Mouse (Mus musculus): ENCODE measurements around the gene Mesp1.
"Not testable (repeated sequence)": the region's sequence is repeated elsewhere in the genome, so short reads cannot be mapped to it uniquely, and the experiment has no call there.

Mesp1 gene

DNA sequence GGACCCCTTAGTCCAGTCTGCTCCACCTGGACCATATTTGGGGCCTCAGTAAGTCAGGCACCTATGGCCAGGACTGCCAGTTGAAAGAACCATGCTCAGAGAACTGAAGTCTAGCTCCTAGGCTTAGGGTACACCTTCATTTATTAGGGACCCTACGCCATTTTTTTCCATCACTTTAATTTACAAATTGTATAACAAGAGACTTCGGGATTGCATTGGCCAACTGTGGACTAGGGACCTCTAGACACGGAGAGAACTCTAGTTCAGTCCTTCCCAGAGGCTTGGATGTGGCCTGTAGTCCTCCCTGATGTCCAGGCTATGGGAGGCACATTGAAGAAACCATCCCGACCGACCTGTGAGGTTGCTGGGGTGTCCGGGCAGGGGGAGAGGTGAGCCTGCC lies at the start of gene Mesp1:
Gene Mesp1, minus strand, starts transcription at position 101 of the 400 bp plus-strand sequence.
- DNase-seq = peak; percentile 89

DNA sequence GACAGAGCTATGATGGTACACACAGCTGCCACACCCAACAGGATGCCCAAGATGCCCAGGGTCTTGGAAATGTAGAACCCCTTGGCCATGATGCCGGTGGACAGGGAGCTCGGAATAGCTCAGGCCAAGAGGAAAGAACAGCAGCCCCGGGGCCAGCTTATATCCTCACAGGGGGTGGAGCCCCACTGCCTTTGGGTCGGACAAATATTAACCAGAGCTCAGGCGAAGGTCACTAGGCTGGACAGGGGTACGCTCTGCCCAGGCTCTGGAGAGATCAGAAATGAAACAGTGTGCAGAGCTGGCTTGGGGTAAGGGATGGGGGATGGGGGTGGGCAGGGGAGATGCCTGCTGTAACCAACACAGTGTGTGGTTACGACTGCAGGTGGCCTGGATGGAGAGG lies 48.6 kb upstream of the Mesp1 start:
- DNase-seq = no peak

DNA sequence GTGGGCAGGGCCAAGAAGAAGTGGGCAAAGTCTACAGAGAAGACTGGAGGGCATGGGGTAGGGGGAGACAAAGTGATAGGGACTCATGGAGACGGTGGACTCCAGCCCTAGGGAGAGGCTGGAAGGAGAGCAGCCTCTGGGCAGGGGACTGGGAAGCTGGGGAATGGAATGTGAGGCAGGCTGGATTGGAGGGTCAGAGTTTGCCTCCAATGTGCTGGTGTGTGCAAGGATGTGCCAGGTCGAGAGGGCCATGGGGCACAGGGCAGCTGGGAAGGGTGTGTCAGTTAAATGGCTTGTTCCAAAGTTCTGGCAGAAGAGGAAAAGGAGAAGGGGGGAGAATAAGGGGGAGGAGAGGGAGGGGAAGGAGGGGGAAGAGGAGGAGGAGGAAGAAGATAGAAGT lies 43.7 kb upstream of the Mesp1 start:
- peak; percentile 69 for DNase-seq

DNA sequence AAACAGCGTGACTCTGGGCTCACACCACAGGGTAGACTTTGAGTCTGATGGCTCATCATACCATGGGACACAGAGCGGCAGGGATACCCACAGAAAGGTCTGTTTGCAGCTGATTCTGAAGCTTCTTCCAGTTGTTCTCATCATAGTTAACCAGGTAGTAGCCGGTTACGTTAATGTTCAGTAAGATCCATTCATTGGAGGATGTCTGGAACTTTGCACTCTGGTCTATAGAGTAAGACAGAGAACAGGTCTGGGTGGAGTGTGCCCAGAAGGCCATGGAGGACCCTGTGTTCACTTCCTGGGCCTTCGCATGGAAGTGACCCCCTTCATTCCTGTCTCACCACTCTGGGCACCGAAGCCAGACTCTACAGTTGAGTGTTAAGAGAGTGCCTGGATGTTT lies 41.6 kb upstream of the Mesp1 start:
- DNase-seq = no peak

DNA sequence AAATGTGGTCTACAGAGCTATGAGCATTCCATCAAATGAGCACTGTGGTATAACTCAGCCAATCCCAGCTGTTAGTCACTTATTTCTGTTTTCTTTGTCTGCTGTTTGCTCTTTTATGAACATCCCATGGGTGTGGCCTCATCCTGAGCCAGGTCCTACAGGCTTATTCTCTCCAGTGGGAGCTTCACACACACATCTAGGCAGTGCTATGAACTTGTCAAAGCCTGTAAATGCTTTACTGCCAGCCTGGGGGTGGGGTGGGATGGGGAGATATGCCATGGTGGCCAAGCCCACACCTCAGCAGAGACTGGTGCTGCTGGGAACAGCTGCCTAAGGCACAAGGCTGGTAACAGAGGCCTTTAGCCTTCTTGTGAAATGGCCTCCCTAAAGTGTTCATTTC lies 39.4 kb upstream of the Mesp1 start:
- peak; percentile 76 for DNase-seq

DNA sequence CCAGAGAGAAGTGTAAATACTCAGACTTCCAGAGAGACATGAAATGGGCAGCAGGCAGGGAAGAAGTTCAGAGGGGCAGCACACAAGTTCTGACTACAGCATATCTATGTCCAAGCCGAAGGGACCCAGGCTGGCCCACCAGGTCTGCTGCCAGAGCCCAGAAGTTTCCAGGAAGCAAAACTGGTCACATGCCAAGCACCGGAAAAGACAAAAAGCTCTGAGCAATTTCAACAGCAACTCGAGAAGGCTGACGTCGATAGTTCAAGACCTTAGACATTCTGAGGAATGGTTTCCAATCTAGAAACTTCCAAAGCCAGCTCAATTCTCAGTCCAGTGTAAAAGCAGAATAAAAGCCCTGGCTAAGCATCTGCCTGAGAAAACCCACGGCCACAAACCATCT lies 38.0 kb upstream of the Mesp1 start:
- peak; percentile 96 for DNase-seq

DNA sequence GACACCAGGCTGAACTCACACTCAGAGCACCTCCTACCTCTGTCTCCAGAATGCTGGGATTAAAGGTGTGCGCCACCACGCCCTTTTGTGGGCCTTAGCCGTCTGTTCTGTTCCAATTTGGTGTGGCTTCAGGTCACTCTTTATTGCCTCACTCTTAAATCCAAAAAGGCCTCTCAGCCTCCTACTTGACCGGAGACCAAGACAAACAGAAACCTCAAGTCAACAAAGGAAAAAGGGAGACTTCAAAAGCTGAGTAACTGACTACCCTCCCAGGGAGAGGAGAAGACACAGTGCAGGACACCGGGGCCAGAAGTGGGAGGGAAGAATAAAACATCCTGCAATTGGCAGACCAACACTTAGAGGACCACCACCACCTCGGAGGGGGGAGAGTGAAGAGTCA lies 37.6 kb upstream of the Mesp1 start:
- DNase-seq = peak; percentile 90

DNA sequence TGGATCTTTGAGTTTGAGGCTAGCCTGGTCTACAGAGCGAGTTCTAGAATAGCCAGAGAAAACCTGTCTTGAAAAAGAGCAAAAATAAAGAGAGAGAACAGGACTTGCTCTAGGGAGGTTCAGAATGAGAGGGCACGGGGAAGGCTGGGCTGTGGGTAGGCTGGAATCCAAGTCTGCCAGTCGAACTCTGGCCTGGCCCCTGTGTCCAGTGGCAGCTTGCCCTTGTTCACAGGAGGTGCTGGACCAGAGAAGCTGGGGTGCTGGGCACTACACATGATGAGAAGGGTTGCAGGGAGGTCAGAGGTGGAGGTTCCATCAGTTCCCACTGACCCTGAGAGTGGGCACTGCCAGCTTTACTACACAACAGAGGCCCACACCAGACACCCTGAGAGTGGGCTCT lies 34.8 kb upstream of the Mesp1 start:
- DNase-seq = no peak

DNA sequence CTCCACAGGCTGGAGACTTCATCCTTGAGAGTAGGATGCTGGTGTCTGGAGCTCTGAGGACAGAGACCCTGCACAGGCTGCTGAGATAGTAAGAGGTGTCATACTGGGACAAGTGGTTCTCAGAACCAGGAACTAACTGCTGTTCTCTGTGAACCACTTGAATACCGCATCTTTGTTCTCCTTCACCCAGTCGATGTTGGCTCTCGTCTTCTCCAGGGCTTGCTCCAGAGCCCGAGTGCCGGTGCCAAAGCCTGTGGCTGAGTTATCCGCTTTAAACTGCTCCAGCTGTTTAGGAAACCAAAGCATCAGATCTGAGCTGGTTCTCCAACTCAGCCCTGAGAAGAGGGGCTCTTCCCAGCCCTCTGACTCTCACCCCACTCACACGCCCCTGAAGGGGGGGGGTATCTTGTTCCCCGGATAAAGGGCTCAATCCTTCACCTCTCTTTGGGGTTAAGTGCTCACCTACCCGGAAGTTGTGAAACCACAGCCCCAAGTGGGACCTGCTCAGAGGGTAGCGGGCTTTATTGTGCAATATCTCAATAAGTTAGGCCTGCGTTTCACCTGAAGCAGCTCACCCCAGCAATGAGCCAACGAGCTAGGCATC lies 28.6 kb upstream of the Mesp1 start:
- no peak for DNase-seq

DNA sequence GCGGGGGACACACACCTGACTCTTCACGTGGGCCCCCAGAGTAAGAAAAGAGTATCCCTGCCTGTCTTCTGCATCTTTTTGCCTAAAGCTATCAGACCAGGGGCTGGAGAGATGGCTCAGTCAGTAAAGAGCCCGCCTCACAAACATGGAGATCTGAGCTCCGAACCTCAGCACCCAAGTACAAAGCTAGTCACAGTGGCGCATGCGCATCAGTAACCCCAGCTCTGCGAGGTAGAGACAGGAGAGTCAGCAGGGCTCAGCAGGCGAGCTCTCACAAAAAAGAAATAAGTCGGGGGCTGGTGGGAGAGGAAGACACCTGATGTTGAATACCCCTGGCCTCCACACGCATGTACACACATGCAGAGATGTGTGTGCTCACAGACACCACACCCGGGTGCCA lies 26.4 kb upstream of the Mesp1 start:
- DNase-seq = no peak

DNA sequence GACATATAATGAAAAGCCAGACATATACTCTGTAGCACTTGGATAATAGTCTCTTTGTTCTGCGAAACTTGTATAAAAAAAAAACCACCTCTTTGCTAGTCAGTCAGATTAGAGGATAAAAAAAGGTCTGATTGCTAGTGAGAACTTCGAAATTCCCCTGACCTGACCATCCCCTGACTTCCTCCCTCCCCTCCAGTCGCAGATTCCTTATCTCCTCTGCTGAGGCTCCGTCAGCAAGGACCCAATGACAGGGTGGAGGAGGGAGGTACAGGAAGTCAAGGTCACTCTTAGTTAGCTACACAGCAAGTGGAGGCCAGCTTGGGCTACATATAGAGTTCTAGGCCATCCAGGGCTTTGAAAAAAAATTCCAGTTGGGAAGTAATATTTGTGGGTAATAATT lies 25.9 kb upstream of the Mesp1 start:
- DNase-seq = no peak

DNA sequence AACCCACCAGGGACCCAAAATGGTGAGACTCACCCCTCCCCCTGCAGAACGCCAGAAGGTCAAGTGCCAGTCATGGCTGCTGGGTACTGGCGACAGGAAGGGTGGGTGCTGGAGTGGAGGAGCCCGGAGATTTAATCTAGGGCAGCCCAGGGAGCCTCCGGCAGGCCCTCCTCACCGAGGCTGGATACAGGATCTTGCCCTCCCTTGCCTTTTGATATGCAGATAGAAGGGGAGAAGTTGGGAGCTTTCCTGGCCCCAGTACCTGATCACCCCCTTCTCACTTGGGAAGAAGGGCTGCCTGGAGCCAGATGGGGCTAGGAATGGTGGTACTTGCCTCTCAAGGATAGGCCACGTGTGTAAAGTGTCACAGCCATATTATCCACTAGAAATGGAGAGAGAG lies 24.7 kb upstream of the Mesp1 start:
- DNase-seq = no peak

DNA sequence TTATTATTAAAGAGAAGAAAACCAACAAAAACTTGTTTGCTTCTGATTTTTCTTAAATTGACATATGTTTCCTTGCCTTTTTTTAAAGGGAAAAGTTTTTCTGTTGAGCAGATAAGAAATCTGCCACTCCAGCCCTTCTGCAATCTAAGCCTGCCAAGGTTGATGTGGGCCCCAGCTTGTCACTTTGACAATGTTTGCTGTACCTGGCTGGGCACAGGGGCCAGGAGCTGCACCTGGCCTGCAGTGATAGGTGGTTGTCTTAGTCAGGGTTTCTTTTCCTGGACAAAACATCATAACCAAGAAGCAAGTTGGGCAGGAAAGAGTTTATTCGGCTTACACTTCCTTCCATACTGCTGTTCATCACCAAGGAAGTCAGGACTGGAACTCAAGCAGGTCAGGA lies 19.8 kb upstream of the Mesp1 start:
- DNase-seq = no peak

DNA sequence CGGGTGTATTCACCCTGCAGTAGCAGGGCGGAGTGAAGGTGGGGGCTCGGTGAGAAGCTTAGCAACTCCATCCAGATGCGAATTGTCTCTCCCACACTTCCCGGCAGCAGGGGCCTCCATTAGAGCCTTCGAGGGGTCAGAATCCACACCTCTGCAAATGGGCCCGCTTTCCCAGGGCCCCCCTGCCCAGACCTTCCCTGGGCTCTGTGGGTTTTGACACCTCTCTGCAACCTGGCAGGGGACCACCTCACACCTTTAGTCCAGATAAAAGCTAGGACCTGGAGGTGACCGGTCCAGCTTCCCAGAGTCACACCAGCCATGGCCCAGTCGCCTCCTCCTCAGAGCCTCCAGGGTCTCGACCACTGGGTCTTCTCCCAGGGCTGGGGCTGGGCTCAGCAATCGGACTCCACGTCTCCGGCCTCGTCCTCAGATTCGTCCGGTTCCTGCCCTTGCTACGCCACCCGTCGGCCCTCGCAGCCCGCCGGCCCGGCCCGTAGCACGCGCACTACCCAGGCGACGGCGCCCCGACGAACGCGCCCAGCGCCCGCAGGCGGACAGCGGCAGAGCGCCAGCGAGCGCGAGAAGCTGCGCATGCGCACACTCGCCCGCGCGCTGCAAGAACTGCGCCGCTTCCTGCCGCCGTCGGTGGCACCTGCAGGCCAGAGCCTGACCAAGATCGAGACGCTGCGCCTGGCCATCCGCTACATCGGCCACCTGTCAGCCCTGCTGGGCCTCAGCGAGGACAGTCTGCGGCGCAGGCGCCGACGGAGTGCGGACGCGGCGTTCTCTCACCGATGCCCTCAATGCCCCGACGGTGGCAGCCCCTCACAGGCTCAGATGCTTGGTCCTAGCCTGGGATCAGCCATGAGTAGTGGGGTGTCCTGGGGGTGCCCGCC lies 17.3 kb upstream of the Mesp1 start, which contains the start of gene Mesp2:
Gene Mesp2, plus strand, starts transcription at position 117 of the 896 bp plus-strand sequence.
- peak; percentile 95 for DNase-seq

DNA sequence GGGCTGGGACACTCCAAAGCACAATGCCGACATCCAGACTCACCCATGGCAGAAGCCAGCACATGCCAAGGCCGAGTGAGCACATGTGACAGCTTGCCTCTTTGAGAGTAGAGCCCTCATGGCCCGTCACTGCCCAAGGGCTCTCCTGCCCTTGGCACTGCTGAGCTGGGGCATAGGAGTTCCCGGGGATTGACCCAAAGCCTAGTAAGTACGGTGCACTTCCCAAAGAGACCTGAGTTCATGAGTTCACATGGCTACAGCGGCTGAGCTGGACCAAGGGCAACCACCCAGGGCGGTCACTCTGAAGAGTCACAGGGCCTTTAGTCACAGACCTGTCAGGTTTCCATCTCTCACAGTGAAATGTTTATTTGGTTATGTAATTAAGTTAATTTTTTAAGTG lies 15.0 kb upstream of the Mesp1 start:
- no peak for DNase-seq

DNA sequence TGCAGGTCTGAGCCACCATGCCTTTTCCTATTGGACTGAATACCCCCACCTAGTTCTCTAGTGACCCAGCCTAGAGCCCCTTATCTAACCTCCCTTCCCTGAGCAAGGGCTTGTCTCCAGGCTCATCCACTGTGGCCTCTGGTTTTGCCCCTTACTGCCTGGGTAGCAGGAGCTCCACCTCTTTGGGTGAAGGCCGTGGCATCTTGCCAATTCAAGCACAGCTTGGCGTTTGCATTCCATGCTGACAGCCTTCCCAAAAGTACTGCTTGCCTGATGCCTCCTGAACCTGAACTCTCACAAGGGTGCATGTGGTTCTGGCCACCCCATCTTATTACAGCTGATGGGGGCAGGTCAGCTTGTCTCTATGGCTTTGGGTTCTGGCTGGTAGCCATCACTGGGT lies 10.3 kb upstream of the Mesp1 start:
- peak; percentile 89 for DNase-seq

DNA sequence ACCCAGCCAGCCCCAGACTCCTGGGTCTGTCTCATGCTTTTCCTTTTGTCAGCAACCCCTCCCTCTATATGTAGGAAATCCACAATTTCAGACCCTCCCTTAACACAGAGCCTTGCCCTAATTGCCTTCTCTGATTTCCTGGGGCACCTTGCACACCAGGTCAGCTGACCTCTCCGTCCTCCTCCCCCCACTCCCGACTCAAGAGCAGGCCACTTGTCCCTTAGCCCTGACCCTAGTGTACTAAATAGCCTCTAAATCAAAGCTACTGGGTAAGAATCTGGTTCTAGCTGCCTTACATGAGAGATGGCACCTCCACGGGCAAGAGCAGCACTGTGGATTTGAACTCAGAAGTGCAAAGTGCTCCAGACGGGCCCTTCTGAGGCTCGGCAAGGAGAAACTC lies 8.4 kb upstream of the Mesp1 start:
- DNase-seq = no peak

DNA sequence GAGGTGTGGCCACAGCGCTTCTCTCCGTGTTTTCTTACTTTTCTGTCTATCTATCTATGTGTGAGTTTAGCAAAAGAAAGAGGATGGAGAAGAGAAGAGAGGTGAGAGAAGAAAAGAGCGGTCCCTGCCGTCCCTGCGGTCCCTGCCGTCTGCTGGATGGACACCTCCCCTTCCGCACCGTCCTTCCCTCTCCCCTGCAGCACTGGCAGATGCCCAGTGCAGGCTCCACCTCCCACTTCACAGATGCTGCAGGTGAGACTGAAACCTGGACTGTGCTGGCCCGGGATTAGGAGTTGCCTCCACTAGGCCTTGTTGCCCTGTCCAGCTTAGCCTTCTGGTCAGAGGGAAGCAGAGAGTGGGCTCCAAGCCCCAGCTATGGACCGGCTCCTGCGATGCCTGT lies 7.8 kb upstream of the Mesp1 start:
- DNase-seq = peak; percentile 78

DNA sequence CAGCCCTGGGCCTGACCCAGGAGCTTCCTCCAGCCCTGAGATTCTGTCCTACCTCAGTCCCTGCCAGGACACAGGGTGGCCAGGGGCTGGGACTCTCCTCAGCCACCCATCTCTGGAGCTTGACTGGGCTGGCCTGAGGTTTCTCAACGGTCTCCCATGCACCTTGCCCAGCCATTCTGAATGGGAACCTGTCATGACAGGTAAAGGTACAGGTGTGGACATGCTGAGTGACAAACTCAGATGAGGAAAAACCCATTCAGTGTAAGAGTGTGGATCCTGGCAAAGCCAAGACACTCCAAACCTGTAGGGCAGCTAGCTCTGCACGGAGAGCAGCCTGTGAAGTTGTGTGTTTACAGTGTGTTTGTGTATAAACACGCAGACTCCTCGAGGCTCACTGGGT lies 6.7 kb upstream of the Mesp1 start:
- peak; percentile 79 for DNase-seq

DNA sequence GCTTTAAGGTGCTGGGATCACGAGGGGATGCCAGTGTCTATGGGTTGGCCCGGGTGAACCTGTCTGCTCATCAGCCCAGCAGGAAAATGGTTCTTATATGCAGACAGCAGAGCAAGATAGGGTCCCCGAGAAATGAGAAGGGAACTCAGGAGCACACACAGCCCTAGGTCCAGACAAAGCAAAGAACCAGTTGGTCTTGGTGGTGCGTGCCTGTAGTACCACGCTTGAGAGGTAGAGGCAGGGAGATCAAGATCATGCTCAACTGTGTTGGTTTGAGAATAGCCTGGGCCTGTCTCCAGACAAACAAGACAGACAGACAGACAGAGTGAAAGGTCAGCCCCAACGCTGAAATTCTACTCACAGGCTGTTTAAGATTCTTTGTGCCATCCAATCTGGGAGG lies 5.9 kb upstream of the Mesp1 start:
- peak; percentile 81 for DNase-seq

DNA sequence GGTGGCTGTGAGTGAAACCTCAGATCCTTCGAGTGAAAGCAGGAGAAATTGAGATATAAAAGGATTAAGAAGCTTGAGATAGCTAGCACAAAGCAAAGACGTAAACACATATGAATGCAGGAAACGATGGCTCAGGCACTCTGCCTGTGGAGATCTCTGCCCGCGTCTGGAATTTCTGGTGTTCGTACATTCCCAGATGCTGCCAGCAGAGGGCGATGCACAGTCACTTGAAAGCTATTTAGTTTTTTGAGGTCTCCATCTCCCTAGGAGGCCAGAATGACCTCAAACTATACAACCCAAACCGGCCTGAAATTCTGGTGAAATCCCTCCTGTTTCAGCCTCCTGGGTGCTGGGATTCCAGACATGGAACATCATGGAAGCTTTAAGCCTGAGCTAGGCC lies 5.5 kb upstream of the Mesp1 start:
- DNase-seq = peak; percentile 94

DNA sequence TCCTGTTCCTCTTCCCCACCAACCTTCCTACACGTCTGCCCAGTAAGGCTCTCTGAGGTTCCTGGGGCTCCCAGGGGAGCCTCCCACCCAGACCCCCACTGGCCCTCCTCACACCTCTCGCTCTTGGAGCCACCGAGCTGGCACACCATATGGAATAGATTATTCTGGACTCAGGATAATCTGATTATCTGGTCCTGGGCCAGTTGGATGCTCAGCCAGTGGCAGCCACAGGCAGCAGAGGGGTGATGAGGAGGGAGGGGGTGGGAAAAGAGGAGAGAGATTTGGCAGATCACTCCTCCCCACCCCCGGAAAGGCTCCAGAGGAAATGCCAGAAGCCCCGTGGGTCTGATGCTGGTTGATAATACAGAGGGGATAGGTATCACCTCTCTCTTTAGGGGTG lies 5.0 kb upstream of the Mesp1 start:
- no peak for DNase-seq

DNA sequence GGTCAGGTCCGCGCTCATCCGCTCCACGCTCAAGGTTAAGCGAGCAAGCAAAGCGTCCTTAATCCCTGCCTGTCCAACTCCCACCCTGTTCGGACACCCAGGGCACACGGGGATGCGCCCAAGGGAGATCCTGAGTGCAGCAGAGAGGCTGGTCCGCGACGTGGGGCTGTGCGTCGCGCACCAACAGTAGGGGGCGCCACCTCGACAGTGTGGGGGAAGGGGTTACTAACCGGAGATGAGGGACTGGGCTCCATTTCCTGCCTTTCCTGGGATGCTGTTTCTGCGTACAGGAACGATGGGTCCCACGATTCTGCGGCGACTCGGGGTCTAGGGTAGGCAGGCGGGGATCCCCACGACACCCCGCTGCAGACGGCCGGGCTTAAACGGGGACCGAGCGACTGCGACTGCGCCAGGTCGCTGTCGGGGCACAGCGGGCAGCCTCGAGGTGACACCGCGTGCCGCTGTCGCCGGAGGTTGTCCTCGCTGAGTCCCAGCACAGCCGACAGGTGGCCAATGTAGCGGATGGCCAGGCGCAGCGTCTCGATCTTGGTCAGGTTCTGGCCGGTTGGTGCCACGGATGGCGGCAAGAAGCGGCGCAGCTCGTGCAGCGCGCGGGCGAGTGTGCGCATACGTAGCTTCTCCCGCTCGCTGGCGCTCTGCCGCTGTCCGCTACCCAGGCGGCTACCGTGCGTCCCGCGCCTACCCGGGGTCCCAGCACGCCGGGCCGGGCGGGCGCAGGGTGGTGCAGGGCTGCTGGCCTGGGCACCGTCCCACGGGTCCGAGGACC lies 760 bp downstream of the Mesp1 start:
- peak; percentile 87 for DNase-seq

DNA sequence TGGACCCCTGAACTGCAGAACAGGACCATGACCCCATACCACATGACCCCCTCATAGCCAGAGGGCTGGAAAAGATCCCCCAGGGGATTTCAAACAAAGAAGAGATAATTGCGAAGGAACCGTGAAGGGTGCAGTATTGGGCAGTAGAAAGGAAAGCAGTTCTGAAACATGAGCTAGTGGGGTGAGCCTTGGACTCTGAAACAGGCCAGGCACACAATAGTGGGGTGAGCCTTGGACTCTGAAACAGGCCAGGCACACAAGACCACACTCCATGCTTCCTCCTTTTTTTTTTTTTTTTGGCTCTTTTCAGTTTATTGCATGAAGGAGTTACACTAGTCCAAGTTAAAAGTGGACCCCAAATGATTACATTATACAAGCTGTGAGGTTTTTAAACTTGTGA lies 3.8 kb downstream of the Mesp1 start:
- DNase-seq = not testable (repeated sequence)
